Mouse (Mus musculus) ES-Bruce4 (cell line): ENCODE results near the gene Prkcq. TPM values are rescaled to one million over a fixed set of nuclear protein-coding genes. Genes with fewer than 3 reads are reported as not detected.

Experiments used
- H3K27ac ChIP-seq: 2 replicates; pipeline ENCODE4 v1.5.1; 2012; ENCODE audit warnings: low read length, inconsistent platforms; ENCODE audit not compliant: insufficient read depth
- H3K27me3 ChIP-seq: 2 replicates; pipeline ENCODE4 v1.6.1; 2012; ENCODE audit warnings: mild to moderate bottlenecking, low read length, inconsistent platforms; ENCODE audit not compliant: control insufficient read depth, poor library complexity, insufficient read depth, severe bottlenecking
- H3K36me3 ChIP-seq: 2 replicates; pipeline ENCODE4 v1.6.1; 2012; ENCODE audit warnings: inconsistent platforms, mild to moderate bottlenecking, low read length, moderate library complexity; ENCODE audit not compliant: control insufficient read depth, poor library complexity, insufficient read depth, severe bottlenecking
- H3K4me1 ChIP-seq: one replicate; pipeline ENCODE4 v1.8.1; 2011; ENCODE audit warnings: low read length; ENCODE audit not compliant: control insufficient read depth, insufficient read depth
- H3K4me3 ChIP-seq: 2 replicates; pipeline ENCODE4 v1.5.1; 2011; ENCODE audit warnings: low read depth, mild to moderate bottlenecking, low read length
- H3K9ac ChIP-seq: 2 replicates; pipeline ENCODE4 v1.6.1; 2012; ENCODE audit warnings: low read depth, mild to moderate bottlenecking, inconsistent platforms; ENCODE audit not compliant: poor library complexity, severe bottlenecking
- H3K9me3 ChIP-seq: replicated peaks from 2 replicates; pipeline ENCODE4 v1.6.1; 2012; ENCODE audit warnings: mild to moderate bottlenecking, low read length, inconsistent platforms; ENCODE audit not compliant: control insufficient read depth, poor library complexity, insufficient read depth, severe bottlenecking
- CTCF ChIP-seq: IDR thresholded peaks from one replicate; pipeline ENCODE4 v1.8.1; 2011; ENCODE audit warnings: low read depth, low read length
- EP300 ChIP-seq: IDR thresholded peaks from 2 replicates; pipeline ENCODE4 v1.6.1; 2011; ENCODE audit warnings: low read depth, low read length; ENCODE audit not compliant: insufficient read depth
- POLR2A ChIP-seq: IDR thresholded peaks from one replicate; pipeline ENCODE4 v1.8.1; 2011; ENCODE audit warnings: low read length; ENCODE audit not compliant: insufficient read depth
- polyA plus RNA-seq: library from polyadenylated mRNA; stranded (reverse); fragments of >200 nt; gene quantifications from 2 replicates; pipeline ENCODE4 v1.2.4, GENCODE M21; 2011; ENCODE audit warnings: low read depth; ENCODE audit not compliant: missing spikeins, insufficient read depth, insufficient read length

Prkcq gene
- polyA plus RNA-seq, 1 experiment, result not detected

- Histone ChIP-seq H3K4me3 (no peak overlapping the region), H3K9me3 (no peaks in the 10 kb centered on the region), H3K36me3 (no peaks in the 10 kb centered on the region), H3K9ac (no peak overlapping the region), H3K27ac (no peak overlapping the region), H3K27me3 (no peaks in the 10 kb centered on the region), H3K4me1 (no peaks in the 10 kb centered on the region)
- TF ChIP-seq POLR2A, result no peak
- TF ChIP-seq EP300, result no peak
- TF ChIP-seq CTCF, result no peak
Observed at GRCm38 (mm10) chr2:11196952-11197559, 25.1 kb downstream of the Prkcq start.

- Histone ChIP-seq H3K4me1 (no peaks in the 10 kb centered on the region), H3K36me3 (no peaks in the 10 kb centered on the region), H3K9me3 (no peaks in the 10 kb centered on the region), H3K4me3 (no peak overlapping the region), H3K27ac (no peak overlapping the region), H3K27me3 (no peaks in the 10 kb centered on the region), H3K9ac (no peak overlapping the region)
- TF ChIP-seq EP300 (no peak), POLR2A (no peak), CTCF (no peak)
Observed at GRCm38 (mm10) chr2:11199624-11200023, 27.7 kb downstream of the Prkcq start.

GRCm38 (mm10) chr2:11202841-11203240 is 30.9 kb downstream of the Prkcq start:
- no peak overlapping the region for H3K27ac ChIP-seq
- H3K9me3 ChIP-seq, result no peaks in the 10 kb centered on the region
- no peaks in the 10 kb centered on the region for H3K36me3 ChIP-seq
- no peak overlapping the region for H3K9ac ChIP-seq
- H3K4me3 ChIP-seq, result no peak overlapping the region
- no peaks in the 10 kb centered on the region for H3K4me1 ChIP-seq
- no peaks in the 10 kb centered on the region for H3K27me3 ChIP-seq
- TF ChIP-seq EP300 (no peak), CTCF (no peak), POLR2A (no peak)

GRCm38 (mm10) chr2:11203261-11203660 is 31.4 kb downstream of the Prkcq start:
- H3K27ac ChIP-seq, result no peak overlapping the region
- no peak overlapping the region for H3K9ac ChIP-seq
- H3K9me3 ChIP-seq, result no peaks in the 10 kb centered on the region
- H3K36me3 ChIP-seq, result no peaks in the 10 kb centered on the region
- no peaks in the 10 kb centered on the region for H3K27me3 ChIP-seq
- H3K4me1 ChIP-seq, result no peaks in the 10 kb centered on the region
- TF ChIP-seq EP300 (no peak), CTCF (no peak), POLR2A (no peak)
- no peak overlapping the region for H3K4me3 ChIP-seq

GRCm38 (mm10) chr2:11204232-11204631 is 32.3 kb downstream of the Prkcq start:
- H3K4me3 ChIP-seq, result no peak overlapping the region
- H3K4me1 ChIP-seq, result no peaks in the 10 kb centered on the region
- TF ChIP-seq CTCF (no peak), EP300 (no peak), POLR2A (no peak)
- H3K9ac ChIP-seq, result no peak overlapping the region
- H3K27ac ChIP-seq, result no peak overlapping the region
- H3K27me3 ChIP-seq, result no peaks in the 10 kb centered on the region
- no peaks in the 10 kb centered on the region for H3K36me3 ChIP-seq
- H3K9me3 ChIP-seq, result no peaks in the 10 kb centered on the region

GRCm38 (mm10) chr2:11204961-11205360 is 33.1 kb downstream of the Prkcq start:
- no peak overlapping the region for H3K27ac ChIP-seq
- no peak overlapping the region for H3K4me3 ChIP-seq
- no peaks in the 10 kb centered on the region for H3K9me3 ChIP-seq

More at GRCm38 (mm10) chr2:11204961-11205360, 33.1 kb downstream of the Prkcq start:
- no peak overlapping the region for H3K9ac ChIP-seq
- H3K4me1 ChIP-seq, result no peaks in the 10 kb centered on the region
- no peaks in the 10 kb centered on the region for H3K27me3 ChIP-seq
- no peak for TF ChIP-seq CTCF
- no peak for TF ChIP-seq POLR2A
- TF ChIP-seq EP300, result no peak
- H3K36me3 ChIP-seq, result no peaks in the 10 kb centered on the region
